In the genomic region with DNA sequence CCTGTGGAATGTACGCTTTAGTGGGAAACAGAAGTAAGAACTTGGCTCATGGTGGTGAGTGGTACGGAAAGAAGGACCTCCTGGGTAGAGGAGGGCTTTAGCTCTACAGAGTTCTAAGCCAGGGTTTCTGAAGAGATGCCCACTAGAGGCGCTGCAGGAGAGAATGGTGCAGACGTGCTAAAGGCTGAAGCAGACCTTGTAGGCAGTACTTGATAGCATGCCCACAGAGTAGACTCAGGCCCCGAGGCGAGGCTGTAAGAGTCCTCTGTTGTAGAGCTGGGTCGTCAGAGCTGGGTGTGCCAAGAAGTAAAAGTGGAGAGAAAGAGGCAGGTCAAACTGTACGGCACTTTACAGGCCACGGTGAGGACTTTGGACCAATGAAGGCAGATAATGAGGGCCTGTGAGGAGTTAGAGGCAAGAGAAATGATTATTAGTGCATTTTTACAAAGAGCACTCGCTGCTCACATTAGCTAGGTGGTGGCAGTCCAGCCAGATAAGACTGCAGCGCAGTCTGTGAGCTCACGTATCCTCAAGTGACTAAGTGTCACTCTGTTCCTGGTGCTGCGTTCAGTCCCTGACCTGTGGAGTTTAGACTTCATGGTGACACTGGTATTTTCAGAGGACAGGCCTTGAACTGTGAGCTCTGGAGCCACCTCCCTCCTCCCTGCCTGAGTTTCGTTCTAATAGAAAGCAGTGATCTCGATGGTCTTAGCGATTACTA, we compare ENCODE assay signal across 9 mouse cellular contexts. TPM values are rescaled to one million over a fixed set of nuclear protein-coding genes. Genes with fewer than 3 reads are reported as not detected.
DNase-seq lines count a peak whose midpoint lies in the region; ATAC-seq and TF ChIP-seq lines count a peak whose summit lies in the region.
"Had no signal": no experiment of that assay in that cellular context is flagged by ENCODE, and none has a peak within 500 bp of the region (broad histone marks: within the 10 kb centered on the region; RNA-seq: fewer than 3 reads in every experiment).

No protein-coding gene starts in this region.

- WGBS in heart, embryonic 11.5 days (ENCODE audit: insufficient replicate concordance) = 73% methylated on average over 16 of the region's 16 CpGs
- WGBS in thymus, adult 2 months = 90% methylated on average over 16 of the region's 16 CpGs

- no peak overlapping the region for H3K27ac ChIP-seq in heart, embryonic 11.5 days (ENCODE audit: low read depth, low read length)
- no peak overlapping the region for H3K27ac ChIP-seq in thymus, adult 2 months (ENCODE audit: control insufficient read depth, insufficient read depth, low read length)
- H3K27ac ChIP-seq: neural tube, embryonic 12.5 days had no signal

- H3K27me3 ChIP-seq in heart, embryonic 11.5 days (ENCODE audit: control insufficient read depth, insufficient read depth, low read length) = no peaks in the 10 kb centered on the region
- no peaks in the 10 kb centered on the region for H3K27me3 ChIP-seq in thymus, adult 2 months (ENCODE audit: control insufficient read depth, insufficient read depth, low read length)
- H3K27me3 ChIP-seq: neural tube, embryonic 12.5 days had no signal

- no peak overlapping the region for H3K4me3 ChIP-seq in heart, embryonic 11.5 days (ENCODE audit: low read depth, low read length)
- no peak overlapping the region for H3K4me3 ChIP-seq in thymus, adult 2 months (ENCODE audit: control insufficient read depth, insufficient read depth, low read length)
- H3K4me3 ChIP-seq: neural tube, embryonic 12.5 days had no signal

- no peak for ATAC-seq in heart, embryonic 11.5 days (replicated peaks; ENCODE audit: insufficient number of reproducible peaks, low FRiP score, low TSS enrichment)

- no peak overlapping the region for H3K4me2 ChIP-seq in heart, embryonic 11.5 days
- H3K4me2 ChIP-seq: neural tube, embryonic 12.5 days had no signal

- intact Hi-C loops in heart, postnatal 10 days (cut with DNase I) = no loop called here

- no peak overlapping the region for H3K9ac ChIP-seq in heart, embryonic 11.5 days (ENCODE audit: low read depth, low read length)
- H3K9ac ChIP-seq: neural tube, embryonic 12.5 days had no signal

- TF ChIP-seq CTCF in thymus, adult 2 months (IDR thresholded peaks at IDR 0.05; ENCODE audit: borderline replicate concordance, control insufficient read depth, extremely low read depth, insufficient read depth, low read length, poor library complexity) = 0 out of 2 replicates have a peak, but pooled peaks have one; percentile 14

- peaks cover 10% of the 10 kb centered on the region; the same call in 1 of the 2 replicates for H3K4me1 ChIP-seq in heart, embryonic 11.5 days (ENCODE audit: control insufficient read depth, insufficient read depth, low read length)
- no peaks in the 10 kb centered on the region; the same call in 1 of the 2 replicates for H3K4me1 ChIP-seq in thymus, adult 2 months (replicated peaks; ENCODE audit: control insufficient read depth, insufficient read depth, low read length)
- H3K4me1 ChIP-seq: neural tube, embryonic 12.5 days had no signal

- H3K9me3 ChIP-seq in heart, embryonic 11.5 days (replicated peaks; ENCODE audit: control insufficient read depth, low read length) = no peaks in the 10 kb centered on the region
- H3K9me3 ChIP-seq: neural tube, embryonic 12.5 days had no signal

- peak; percentile 37 to 45 for DNase-seq in heart, postnatal 10 days
- peak; percentile 62 for DNase-seq in thymus, adult 2 months
- no peak for DNase-seq in thymus, adult 18-20 months
- peak; percentile 41 to 63 for DNase-seq in kidney, adult 8-10 months
- DNase-seq in spleen, postnatal 4 days (ENCODE audit: low spot score in 2 of 2) = peak; percentile 31 to 70
- no peak for DNase-seq in left cerebral cortex, adult 8-10 months (ENCODE audit: low spot score in 2 of 2)
- DNase-seq in MN1 (ENCODE audit: low spot score) = no peak

- TF ChIP-seq POLR2A in thymus, adult 2 months (IDR thresholded peaks at IDR 0.05; ENCODE audit: control insufficient read depth, extremely low read depth, insufficient read depth, low read length, poor library complexity) = no peak

- H3K36me3 ChIP-seq in heart, embryonic 11.5 days (ENCODE audit: control insufficient read depth, insufficient read depth, low read length) = peaks cover 48% of the 10 kb centered on the region
- peaks cover 42% of the 10 kb centered on the region for H3K36me3 ChIP-seq in thymus, adult 2 months (ENCODE audit: control insufficient read depth, insufficient read depth, low read length)

RNA-seq across cellular contexts. Expression of gene Eid3, which starts 9.8 kb away (rescaled TPM):
- 1 to 10 TPM in 1 of 2 experiments, under 1 TPM in 1; 0.60 to 1.8 TPM for total RNA-seq in heart, postnatal 10 days (2021)
- 0.20 and 0.23 TPM in 2 replicates for polyA plus RNA-seq in heart, embryonic 11.5 days (2014; fragmentation: Nextera tagmentation; extraction: Ambion mirVana)
- polyA plus RNA-seq in thymus, adult 2 months (2012; rRNA removed) = 0.37 and 0.46 TPM in 2 replicates
- total RNA-seq in left cerebral cortex, adult 8-10 months (2022) = 1 to 10 TPM; 1.4 to 2.1 (median 1.8) TPM

RNA-seq across cellular contexts. Expression of gene Txnrd1, which starts 42.5 kb away (rescaled TPM):
- total RNA-seq in heart, postnatal 10 days (2021) = 10 to 100 TPM; 51.2 TPM
- 88.2 and 92.3 TPM in 2 replicates for polyA plus RNA-seq in heart, embryonic 11.5 days (2014; fragmentation: Nextera tagmentation; extraction: Ambion mirVana)
- polyA plus RNA-seq in thymus, adult 2 months (2012; rRNA removed) = 32.2 and 42.5 TPM in 2 replicates
- total RNA-seq in left cerebral cortex, adult 8-10 months (2022) = 10 to 100 TPM; 44.4 to 54.4 (median 51.4) TPM

Comparison
In these comparisons a context has a peak if more than half of its experiments do, and no peak if none do; other contexts are left out.
1. DNase-seq: peak in heart, postnatal 10 days (2 of 2), thymus, adult 2 months (single experiment), kidney, adult 8-10 months (2 of 2) and spleen, postnatal 4 days (2 of 2); none in thymus, adult 18-20 months (0 of 2), left cerebral cortex, adult 8-10 months (0 of 2) and MN1 (single experiment).